Mouse (Mus musculus) urinary bladder, postnatal 10 days (tissue): ENCODE data around the gene Opcml.

Experiments
- DNase-seq: peaks from one replicate; pipeline ENCODE4 v3.0.0; 2022; ENCODE audit warnings: low spot score

Gene Opcml

DNA sequence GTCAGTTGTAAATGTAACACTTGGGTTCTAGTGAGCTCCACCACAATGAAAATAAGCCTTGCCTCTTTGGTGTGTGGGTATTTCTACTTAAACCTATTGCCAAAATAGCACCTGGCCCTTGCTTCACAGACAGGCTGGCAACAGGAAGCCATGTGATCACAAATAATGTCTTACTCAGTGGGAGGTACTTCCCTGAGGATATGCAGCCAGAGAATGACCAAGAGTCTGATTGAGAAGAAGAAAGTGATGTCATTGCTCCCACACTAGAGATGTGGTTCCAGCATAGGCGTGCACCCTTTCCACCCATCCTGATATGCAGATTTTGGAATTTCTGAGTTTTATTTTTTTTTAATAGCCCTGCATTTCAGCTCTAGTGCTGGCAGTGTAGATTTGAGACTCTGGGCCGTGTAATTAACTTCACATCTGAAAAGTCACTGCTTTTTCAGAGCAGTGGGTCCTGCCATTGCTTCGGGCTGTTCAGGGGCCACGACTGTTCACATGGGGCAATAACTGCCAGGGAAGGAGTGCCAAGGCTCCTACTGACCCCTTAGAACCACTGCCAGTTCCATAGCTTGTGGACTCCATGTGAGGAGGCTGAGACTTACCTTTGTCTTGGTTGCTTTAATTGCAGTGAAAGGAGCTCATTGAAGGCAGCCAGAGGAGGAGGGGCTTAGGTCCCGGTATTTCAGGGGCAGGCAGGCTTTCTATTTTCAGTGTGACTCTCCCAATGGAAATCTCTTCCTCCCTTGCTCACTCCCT, 649.0 kb downstream of the Opcml start:
- no peak for DNase-seq

DNA sequence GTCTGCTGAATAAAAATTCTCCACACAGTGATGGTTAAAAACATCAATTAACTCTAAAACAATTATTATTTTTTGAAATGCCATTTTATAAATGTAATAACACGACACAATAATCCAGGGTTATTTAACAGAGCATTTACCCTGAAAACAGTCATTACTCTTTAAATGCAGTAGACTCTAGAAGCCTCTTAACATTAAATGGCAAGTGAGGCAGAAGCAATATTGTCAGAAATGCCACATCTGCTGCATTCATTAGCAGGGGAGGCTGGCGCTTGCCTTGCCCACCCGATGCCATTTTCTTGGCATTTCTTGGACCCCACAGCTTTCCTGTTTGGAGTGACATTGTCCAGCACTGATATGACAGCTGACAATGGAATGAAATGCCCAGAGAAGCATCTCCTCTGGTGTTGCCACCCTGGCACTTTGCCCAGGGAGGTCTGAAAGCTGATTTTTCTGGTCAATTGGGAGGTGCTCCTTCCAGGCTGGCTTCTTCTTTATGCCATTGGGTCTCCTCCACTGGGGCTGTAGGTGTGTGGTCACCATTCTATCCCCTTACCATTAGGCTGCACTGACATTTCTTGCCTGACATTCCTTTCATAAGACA, 649.7 kb downstream of the Opcml start:
- no peak for DNase-seq

DNA sequence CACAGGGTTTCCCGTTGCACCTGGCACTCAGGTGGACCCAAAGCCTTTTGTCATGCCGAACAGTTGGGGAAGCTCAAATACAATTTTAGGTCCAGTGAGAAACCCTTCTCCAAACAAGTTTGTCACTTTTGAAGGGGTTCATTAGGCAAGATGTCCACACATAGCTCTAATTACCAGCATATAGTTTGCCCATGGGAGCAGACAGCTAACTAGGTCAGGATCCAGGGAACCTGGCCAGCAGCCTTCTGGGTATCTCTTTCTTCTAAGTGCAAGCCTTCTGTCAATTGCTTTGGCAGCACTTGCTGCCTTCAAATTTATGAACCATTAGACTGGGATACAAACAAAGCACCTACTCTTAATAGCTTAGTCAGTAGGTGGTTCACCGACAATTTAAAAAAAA, 653.9 kb downstream of the Opcml start:
- DNase-seq: no peak

DNA sequence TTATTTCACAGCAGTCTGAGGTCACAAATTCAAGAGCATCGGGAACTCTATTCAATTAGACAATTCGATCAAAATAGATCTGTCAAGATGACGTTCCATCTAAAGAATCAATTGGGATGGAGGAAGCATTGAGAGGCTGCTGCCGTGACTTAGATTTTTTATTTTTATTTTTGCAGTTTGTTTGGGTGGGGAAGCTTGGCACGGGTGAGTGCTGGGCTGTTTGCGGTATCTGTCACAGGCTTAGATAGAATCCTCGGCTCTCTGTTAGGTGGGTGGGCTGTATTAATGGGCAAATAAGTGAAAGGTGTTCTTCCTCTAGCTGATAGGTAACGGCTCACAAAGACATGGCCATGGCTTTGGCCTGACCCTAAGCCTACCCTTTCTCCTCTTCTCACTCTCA, 654.4 kb downstream of the Opcml start:
- DNase-seq: no peak

DNA sequence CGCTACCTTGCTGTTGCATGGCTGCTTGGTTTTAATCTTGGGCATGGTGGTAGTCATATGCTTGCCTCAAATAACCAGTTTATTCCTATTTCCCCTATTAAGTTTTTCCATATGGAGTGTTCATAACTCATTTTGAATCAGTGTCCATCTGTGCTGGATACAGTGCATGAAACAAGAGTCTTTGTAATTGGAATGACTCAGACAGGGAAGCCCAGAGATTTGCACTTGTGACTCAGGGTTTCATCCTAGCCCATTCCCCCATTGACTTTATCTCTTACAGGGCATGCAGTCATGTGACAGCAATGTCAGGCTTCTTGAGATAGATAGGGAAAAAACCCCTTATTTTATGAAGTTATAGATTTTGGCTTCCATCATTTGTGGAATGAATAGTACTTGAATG, 655.3 kb downstream of the Opcml start:
- no peak for DNase-seq

DNA sequence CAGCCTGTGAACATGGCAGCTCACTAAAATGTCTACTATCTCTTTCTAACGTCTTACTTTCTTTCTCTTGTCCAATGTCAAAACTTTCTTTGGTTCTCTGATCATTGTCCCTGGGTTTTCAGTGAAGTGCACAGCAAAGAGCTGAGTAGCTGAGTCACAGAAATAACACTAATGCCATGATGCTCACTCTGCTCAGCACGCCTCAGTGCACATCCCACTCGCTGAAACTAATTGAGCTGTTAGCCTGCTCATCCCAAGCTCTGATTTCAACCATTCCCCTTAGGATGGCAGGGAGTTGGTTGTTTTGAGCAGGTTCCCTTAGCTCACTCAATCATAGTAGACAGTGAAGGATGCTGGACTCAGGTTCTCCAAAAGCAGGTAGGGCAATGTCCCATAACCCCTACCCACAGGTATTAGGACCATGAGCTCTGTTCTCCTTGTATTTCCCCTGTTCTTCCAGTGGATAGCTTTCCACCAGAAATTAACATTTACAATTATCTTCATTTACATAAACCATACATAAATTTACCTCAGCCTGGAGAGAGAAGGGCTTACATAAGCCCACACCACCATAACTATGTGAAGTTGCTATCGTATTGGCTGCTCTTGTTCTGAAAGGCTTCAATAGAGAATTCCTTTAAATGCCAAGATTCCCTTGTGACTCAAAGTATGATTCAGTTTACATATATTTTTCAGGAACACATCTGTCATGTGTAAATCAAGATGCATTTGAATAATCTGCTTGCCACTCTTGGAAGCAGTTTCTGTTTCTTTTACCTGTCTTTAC, 655.9 kb downstream of the Opcml start:
- no peak for DNase-seq

DNA sequence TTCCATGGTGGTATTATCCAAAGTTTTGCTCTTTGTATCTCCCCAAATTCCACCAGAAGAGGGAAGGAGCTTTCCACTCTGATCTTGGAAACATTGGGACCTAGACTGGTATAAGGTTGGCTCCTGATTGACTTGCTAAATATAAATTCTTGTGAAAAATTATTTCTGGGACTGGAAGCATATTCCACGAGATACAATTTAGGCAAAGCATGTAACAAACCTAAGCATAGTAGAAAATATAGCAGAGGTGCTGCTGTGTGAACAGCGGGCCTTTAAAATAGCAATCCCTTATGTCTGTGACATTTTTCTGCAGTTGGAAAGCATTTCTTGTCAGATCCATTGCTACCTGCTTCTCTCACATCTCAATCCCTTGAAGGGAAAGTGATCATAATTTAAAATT, 661.9 kb downstream of the Opcml start:
- DNase-seq: no peak

DNA sequence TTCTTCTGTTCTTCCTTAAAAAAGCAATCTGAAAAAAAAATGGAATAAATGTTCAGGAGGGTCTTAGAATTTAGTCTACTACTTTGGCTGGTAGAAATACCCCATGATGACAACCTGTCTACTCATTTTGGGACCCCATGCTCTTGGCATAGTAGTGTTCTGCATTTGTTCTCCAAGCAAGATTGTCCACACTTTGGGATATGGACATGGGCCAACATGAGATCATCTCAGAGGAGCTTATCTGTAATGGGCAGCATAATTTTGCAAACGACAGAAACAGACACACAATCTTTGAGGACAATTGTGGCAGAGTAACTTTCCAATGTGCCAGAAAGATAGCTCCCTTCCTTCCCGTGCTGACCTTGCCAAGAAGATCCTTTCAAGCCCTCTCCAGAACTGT, 662.5 kb downstream of the Opcml start:
- DNase-seq: no peak

DNA sequence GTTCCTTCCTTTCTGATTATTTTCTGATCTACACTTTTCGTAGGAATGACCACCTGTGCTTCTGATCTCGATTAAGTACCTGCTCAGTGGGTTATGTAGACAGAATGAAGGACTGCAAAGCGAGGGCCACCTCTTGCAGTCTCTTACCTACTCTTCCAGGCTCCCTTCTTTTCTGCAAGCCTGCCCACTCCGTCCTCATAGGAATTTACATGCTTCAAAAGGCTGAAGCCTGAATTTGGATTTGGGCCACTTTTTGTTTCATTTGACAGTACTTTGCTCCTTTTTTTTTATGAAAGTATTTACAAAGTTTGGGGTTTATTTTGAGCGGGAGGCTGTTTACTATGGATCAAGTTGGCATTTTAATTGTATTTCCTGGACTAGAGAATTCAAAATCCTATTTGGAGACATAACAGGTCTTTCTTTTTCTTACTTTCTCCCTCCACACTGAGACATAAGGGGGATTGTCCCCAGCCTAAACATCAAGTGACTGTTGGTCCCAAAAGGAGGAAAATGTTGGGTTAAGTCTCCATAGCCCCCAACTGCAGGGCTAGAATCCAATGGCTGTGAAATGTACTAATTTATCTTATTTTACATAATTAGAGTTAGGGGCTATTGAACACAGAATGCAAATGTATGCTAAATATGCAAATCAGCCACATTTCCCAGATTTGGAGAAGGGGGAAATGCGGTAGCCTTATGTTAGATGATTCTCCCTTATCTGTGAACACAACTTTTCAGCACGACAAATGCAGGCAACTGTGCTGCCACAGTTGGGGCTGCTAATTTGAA, 667.6 kb downstream of the Opcml start:
- DNase-seq: no peak

DNA sequence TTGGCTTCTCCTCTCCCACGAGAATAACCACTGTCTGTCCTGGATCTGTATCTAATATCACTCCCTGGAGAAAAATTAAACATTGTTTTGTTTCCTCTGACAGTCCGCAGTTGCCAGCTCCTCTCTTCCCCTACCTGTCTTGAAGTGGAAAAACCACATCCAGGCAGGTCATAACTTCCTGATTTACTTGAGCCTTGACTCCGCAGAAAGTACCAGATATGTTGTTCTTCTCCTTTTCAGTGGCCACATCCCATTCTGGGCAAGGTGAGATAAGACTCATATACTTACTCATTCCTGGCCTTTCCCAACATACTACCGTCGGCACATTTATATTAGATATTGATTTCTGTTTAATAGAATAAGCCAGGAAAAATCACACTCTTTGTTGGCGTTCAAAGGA, 673.0 kb downstream of the Opcml start:
- DNase-seq: no peak

DNA sequence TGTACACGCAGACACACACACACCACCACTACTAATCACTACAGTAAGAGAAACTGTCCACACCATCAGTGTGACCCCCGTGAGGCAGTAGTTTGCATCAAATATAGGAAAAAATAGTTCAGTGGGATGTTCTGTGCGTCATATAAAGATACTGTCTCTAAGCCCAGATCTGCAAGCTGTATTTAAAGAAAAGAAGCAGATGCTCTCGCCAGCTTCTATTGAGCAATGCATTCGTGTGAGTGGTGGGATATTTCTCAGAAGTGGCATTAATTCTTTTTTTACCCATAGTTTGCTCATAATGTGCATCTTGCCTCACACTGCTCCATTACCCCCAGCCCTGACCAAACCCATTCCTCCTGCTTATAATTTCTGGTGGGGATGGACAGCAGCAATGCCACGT, 678.8 kb downstream of the Opcml start:
- no peak for DNase-seq

DNA sequence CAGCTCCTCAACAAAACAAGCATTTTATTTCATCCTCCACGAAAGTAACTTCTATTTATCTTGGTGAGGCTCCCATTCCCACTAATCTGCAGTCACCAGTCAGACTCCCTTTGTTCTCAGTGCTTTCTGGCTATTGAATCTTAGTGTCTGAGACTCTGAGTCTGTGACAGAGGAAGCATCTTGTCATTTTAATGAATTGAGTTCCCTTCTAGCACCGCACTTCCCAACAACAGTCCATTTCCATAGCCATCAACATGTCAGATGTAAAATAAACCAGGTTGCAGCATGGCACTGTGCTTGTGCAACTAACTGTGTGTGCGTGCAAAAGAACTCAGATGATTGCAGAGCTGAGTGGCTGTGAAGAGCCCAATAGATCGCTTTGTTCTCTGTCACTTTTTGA, 680.9 kb downstream of the Opcml start:
- DNase-seq: no peak

DNA sequence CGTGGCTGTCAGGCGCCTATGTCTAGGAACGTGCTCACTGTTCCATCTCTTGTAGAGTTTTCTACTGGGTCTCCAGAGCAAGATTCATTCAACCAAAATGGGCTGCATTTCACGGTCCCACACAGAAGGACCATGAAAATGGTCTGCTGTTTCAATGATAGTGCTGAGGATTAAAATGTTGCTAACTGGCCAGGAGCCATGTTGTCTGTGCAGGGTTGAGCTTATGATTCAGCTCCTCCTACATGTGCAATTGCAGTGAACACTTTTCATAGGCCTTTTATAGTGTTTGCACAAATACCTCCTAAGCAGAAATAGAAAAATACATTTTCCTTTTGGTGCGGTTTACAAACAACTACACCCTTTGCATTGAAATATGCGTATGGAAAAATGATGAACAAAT, 684.0 kb downstream of the Opcml start:
- no peak for DNase-seq

DNA sequence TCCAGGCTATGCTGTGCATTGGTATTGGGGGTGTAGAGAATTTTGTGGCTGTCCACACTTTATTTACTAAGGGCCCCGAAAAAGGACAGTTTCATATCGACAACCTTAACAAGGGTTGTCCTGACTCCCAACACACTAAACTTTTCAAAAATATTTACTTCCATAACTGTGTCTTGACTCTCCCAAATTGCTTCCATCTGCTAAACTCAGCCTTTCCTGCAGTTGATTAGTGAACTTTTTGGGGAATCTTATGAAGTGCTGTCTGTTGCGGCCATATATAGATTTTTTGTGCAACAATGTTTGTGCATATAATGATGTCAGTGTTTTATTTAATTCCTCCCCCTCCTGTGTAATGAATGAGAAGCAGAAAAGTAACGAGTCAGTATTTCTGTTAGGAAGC, 690.7 kb downstream of the Opcml start:
- no peak for DNase-seq

DNA sequence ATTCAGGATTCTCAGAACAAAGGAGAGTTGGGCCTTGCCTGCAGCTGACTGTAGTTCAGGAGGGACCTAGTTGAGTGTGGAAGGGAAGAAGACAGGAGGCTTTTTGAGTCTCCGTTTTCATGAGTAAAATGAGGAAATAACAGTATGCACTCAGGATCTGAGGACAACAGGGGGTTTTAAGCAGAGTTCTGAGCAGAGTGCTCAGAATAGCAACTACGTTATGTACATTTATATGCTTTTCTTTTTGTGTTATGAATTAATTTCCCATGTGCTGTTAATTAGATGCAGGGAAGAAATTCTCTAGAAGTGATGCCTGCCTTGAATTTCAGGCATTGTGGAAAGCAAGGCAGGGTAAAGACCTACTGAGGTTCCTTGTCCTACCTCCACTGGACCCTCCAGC, 697.9 kb downstream of the Opcml start:
- DNase-seq: no peak

DNA sequence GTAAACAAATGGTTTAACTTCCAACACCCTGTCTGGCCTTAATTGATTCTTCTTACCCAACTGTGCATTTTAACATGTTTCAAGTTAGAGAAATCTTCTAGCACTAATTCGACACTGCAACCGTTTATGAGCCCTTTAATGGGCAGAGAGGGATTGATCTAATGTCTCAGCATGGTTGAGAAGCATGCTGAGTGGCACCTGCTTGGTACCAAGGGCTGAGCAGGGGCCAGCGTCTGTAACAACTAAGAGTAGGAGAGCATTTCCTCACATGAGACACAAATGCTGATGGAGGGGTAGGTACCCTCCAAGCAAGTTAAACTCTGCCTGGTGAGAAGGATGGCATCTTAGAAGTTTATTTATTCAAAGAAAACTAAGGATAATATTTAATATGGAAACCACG, 699.3 kb downstream of the Opcml start:
- no peak for DNase-seq

DNA sequence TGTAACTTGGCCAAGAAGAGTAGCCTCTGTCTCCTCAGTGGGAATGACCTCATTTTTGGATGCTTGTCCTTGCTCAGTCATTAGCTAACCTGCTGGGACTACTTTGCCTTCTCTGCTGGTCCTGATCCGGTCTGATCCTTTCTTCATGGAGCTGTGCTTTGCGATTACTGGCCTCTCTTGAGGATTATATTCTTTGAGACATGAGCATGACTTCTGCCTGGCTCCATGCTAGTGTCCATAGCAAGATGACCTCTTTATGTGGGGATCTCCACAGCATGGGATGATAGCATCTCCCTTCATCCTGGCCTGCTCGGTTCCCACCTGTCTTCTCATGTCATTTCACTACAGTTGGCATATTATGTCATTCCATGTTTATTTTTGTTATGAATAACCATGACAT, 699.8 kb downstream of the Opcml start:
- no peak for DNase-seq

DNA sequence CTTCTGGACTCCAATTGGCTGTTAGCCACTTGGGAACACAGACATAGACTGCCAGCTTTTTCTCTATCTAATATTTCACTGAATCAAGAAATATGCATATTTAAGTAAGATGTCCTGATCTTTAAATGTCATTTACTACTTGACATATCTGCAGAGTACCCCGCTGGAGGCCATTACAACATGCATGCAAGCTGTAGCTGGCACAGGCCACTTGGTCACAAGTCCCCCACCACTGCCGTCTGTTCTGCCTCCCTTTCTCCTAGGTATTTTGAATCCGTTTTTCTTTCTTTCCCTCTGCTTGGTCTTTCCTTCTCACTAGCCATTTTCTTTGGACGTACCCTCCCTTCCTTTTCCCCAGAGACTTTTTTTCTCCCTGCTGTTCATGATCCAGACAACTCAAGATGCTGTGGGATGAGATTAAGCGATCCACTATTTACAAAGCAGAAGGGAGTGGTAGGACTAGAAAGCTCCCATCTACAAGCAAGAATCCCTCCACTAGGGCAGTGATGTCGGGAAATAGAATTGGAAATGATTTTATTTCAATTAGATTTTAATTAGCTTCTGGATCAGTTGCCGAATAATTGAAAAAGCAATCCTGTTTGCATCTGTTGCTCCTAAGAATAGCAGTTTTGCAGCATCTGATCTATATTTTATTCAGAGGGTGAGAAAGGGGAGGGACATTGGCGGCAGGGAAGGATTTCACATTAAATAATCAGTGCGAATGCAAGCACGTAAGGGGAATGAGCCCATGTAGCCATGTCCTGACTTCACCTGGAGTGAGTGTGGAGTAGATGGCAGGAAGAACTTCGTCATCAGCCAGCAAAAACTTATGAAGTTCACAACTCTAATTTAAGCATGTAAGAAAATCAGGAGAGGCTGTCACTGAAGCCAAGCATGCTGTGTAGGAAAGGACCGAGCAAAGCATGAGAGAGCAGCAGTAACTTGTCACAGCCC, 709.5 kb downstream of the Opcml start:
- no peak for DNase-seq

DNA sequence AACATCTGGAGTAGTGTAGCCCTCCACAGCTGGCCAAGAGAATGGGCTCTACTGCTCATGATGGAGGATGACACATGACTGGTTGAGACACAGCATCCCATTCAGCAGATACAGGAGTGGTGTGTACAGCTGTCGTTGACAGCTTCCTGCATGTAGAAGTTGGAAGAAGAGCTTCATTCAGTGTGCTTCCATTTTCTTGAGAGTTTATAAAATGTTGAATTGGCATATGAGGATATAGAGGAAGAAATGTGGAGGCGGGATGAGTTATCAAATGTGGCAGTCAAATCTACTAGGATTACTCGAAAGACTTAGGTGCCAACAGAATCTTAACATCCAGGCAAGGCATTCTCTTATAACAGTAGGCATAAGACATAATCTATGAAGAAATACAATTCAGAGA, 723.3 kb downstream of the Opcml start:
- DNase-seq: no peak

DNA sequence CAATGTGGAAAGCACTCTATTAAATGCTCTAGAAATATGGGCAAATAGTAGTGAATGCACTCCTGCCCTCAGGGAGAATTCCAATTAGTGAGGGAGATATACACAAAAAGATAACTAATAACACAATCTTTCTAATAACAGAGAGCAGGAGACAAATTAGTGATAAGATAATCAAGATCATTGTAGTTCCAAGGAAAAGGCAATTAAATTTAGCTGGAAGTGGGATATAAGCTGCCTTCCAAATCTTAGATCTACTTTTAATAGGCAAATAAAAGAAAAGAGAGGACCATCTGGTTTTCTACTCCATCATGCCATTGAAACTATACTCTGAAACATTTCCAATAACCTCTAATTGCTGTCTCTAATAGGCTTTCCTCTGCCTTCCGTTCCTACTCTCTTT, 742.6 kb downstream of the Opcml start:
- DNase-seq: no peak

DNA sequence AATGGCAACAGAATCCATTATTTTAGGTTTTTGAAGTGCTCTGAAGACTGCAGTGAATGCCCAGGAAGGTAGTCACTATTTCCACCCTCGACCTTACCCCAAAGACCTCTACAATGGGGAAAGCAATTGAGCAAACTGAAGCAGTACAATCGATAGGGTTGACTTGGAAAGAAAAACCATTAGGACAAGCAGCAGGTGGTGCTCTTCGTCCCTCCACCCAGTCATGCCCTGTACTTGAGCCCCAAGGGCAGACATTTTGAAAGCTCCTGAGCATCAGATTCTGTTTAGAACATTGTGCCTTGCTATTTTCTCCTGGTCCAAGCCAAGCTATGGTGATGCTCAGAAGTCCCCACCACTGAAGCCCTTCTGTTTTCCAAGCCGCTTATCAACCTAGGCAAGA, 744.4 kb downstream of the Opcml start:
- no peak for DNase-seq
